25 mouse cellular contexts compared by ENCODE assay signal in the genomic region with DNA sequence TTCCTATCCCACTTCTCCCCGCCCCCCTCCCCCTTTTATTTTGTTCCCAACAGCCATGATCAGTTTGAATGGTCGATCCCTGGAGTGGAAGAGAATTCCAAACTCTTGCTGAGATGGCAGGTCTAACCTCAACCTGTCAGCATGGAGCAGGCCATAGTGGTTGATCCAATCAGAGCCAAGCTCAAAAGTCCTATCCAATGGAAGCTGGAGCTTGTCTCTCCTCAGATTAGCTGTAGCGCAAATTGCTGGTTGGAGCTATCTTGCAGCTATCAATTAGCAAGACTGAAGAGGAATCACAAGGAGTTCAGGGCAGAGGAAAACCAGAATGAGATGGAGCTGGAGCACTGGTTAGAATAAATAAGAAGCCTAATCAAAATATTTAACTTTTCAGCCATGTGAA.
"Had no signal": no experiment of that assay in that cellular context is flagged by ENCODE, and none has a peak within 500 bp of the region (broad histone marks: within the 10 kb centered on the region; RNA-seq: fewer than 3 reads in every experiment).

No protein-coding gene starts in this region.

- ATAC-seq: hindbrain, postnatal 0 days; intestine, embryonic 16.5 days; liver, embryonic 12.5 days had no signal

- H3K36me3 ChIP-seq: heart, embryonic 10.5 days; heart, embryonic 12.5 days; hindbrain, embryonic 10.5 days; hindbrain, embryonic 13.5 days; kidney, embryonic 15.5 days; limb, embryonic 13.5 days; limb, embryonic 15.5 days; liver, embryonic 12.5 days had no signal

- H3K27me3 ChIP-seq: heart, embryonic 12.5 days; hindbrain, embryonic 13.5 days; hindbrain, embryonic 15.5 days; kidney, embryonic 15.5 days; limb, embryonic 13.5 days; limb, embryonic 15.5 days; liver, embryonic 12.5 days had no signal

- H3K4me2 ChIP-seq: heart, embryonic 12.5 days; hindbrain, embryonic 13.5 days; hindbrain, embryonic 15.5 days; kidney, embryonic 15.5 days; limb, embryonic 13.5 days; limb, embryonic 15.5 days; liver, embryonic 12.5 days had no signal

- H3K4me3 ChIP-seq: heart, embryonic 10.5 days; heart, embryonic 12.5 days; hindbrain, embryonic 10.5 days; hindbrain, embryonic 13.5 days; hindbrain, embryonic 15.5 days; kidney, embryonic 15.5 days; limb, embryonic 13.5 days; limb, embryonic 15.5 days; liver, embryonic 12.5 days had no signal

- H3K9me3 ChIP-seq: heart, embryonic 10.5 days; hindbrain, embryonic 15.5 days; limb, embryonic 15.5 days had no signal

- H3K4me1 ChIP-seq: hindbrain, embryonic 10.5 days; hindbrain, embryonic 13.5 days; hindbrain, embryonic 15.5 days; limb, embryonic 13.5 days; limb, embryonic 15.5 days had no signal

- H3K27ac ChIP-seq: heart, embryonic 10.5 days; hindbrain, embryonic 10.5 days; hindbrain, embryonic 13.5 days; hindbrain, embryonic 15.5 days; hindbrain, postnatal 0 days; kidney, embryonic 15.5 days; kidney, postnatal 0 days; limb, embryonic 13.5 days; limb, embryonic 15.5 days; liver, embryonic 12.5 days; liver, embryonic 14.5 days had no signal

- H3K9ac ChIP-seq: heart, embryonic 12.5 days; hindbrain, embryonic 13.5 days; hindbrain, embryonic 15.5 days; kidney, embryonic 15.5 days; limb, embryonic 13.5 days; limb, embryonic 15.5 days; liver, embryonic 12.5 days; liver, embryonic 14.5 days had no signal

- DNase-seq: gastrocnemius, postnatal 14 days; heart, adult 18-20 months; heart, postnatal 10 days; heart, postnatal 4 days; kidney, adult 11 months; kidney, adult 2 months; kidney, adult 9 months; kidney, postnatal 14 days; kidney, postnatal 36 days; layer of hippocampus, adult 9-11 months; layer of hippocampus, postnatal 36 days; left cerebral cortex, postnatal 4 days had no signal
